Mouse (Mus musculus) inflammation-experienced regulatory T-cells, adult 6 months (primary cell): ENCODE data around the gene Cryab. TPM values are rescaled to one million over a fixed set of nuclear protein-coding genes. Genes with fewer than 3 reads are reported as not detected.

Source experiments
- ATAC-seq: one replicate; pipeline ENCODE4 v1.8.0; 2017
- polyA plus RNA-seq, 3 experiments: library from polyadenylated mRNA; unstranded; fragments of 100-300 nt; shearing (Covaris generic); gene quantifications; one replicate each; pipeline ENCODE4 v1.2.1; 2017

Cryab gene
- polyA plus RNA-seq, 3 experiments from 2014 or later = 1.7 to 1.9 TPM; not detected in 1

- ATAC-seq = no peak
These were observed 47.2 kb downstream of the Cryab start for GRCm38 (mm10) chr9:50798368-50798767.

- peak; percentile 67 for ATAC-seq
These were observed 49.9 kb downstream of the Cryab start for GRCm38 (mm10) chr9:50800985-50801384.

DNA sequence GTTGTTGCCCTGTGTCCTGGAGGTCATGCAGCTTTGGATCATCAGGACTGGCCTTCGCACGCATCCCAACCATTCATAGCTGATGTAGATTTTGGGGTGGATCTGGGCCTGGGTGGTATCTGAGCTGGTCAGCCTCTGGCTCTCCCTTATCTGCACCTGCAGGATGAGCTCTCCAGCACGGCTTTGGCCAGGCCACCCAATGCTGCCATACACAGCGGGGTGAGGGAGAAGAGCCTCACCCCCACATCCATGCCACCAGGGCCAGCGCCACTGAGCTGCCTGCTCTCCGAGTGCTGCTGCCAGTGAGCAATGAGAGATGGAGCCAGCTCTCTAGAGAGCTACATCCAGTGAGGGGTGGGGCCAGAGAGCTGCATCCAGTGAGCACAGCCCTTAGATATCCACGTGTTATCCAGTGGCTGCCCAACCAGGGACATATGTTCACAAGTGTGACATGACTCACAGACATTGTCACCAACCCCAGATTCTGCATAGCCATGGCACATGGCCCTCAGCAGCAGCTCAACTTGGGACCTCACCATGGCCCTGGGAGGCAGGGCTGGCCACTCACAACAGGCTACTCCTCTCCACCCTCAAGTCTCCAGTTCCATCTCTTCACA, 52.0 kb downstream of the Cryab start:
- no peak for ATAC-seq

Other genes with a start within 250 kb of the Cryab start
- 100 to 1,000 TPM in 2 of 3 experiments, 10 to 100 TPM in 1; 89.4 to 111 (median 104) TPM for gene Pts, start 222.6 kb upstream of the Cryab start, polyA plus RNA-seq
- 1 to 10 TPM; 6.3 to 9.2 (median 8.1) TPM for gene Il18, start 196.5 kb upstream of the Cryab start, polyA plus RNA-seq
- 1 to 10 TPM in 1 of 3 experiments, under 1 TPM in 1, not detected in 1; 0.54 to 1.2 TPM for gene Bco2, start 196.1 kb upstream of the Cryab start, polyA plus RNA-seq
- gene Tex12, start 190.0 kb upstream of the Cryab start, polyA plus RNA-seq = not detected
- 100 to 1,000 TPM; 142 to 204 (median 178) TPM for gene Sdhd, start 147.5 kb upstream of the Cryab start, polyA plus RNA-seq
- gene Timm8b, start 147.4 kb upstream of the Cryab start, polyA plus RNA-seq = 100 to 1,000 TPM in 2 of 3 experiments, 10 to 100 TPM in 1; 91.5 to 123 (median 102) TPM
- under 1 TPM; 0.31 to 0.67 (median 0.58) TPM for gene Pih1d2, start 134.0 kb upstream of the Cryab start, polyA plus RNA-seq
- 10 to 100 TPM; 17.6 to 22.9 (median 21.0) TPM for gene Nkapd1, start 133.9 kb upstream of the Cryab start, polyA plus RNA-seq
- 10 to 100 TPM; 11.5 to 20.4 (median 18.7) TPM for gene Dlat, start 91.5 kb upstream of the Cryab start, polyA plus RNA-seq
- 1 to 10 TPM in 2 of 3 experiments, not detected in 1; 1.4 to 1.9 TPM for gene Dixdc1, start 11.8 kb upstream of the Cryab start, polyA plus RNA-seq
- gene 2310030G06Rik, start 4.8 kb upstream of the Cryab start, polyA plus RNA-seq = not detected
- not detected for gene Hspb2, start 1.0 kb downstream of the Cryab start, polyA plus RNA-seq
- gene Fdxacb1, start 16.9 kb downstream of the Cryab start, polyA plus RNA-seq = 10 to 100 TPM in 2 of 3 experiments, 1 to 10 TPM in 1; 9.9 to 11.1 (median 10.3) TPM
- gene Alg9, start 23.7 kb downstream of the Cryab start, polyA plus RNA-seq = 1 to 10 TPM; 7.2 to 9.4 (median 8.8) TPM
- 10 to 100 TPM in 2 of 3 experiments, 1 to 10 TPM in 1; 6.9 to 23.3 (median 16.9) TPM for gene 1110032A03Rik, start 24.2 kb downstream of the Cryab start, polyA plus RNA-seq
- 10 to 100 TPM; 57.5 to 62.8 (median 59.3) TPM for gene Ppp2r1b, start 94.0 kb downstream of the Cryab start, polyA plus RNA-seq